Comparison of ENCODE assay signal across 9 mouse cellular contexts in genomic region chr11:50026521-50027090, GRCm38 (mm10). TPM values are rescaled to one million over a fixed set of nuclear protein-coding genes. Genes with fewer than 3 reads are reported as not detected.
A peak's percentile ranks its signal among the peaks of the same experiment; 100 is the strongest.
DNase-seq lines count a peak whose midpoint lies in the region; ATAC-seq lines count a peak whose summit lies in the region.
"Had no signal": no experiment of that assay in that cellular context is flagged by ENCODE, and none has a peak within 500 bp of the region (broad histone marks: within the 10 kb centered on the region; RNA-seq: fewer than 3 reads in every experiment).

No protein-coding gene starts in this region.

- H3K36me3 ChIP-seq in forebrain, embryonic 11.5 days (ENCODE audit: control insufficient read depth, insufficient read depth, low read length): no peaks in the 10 kb centered on the region
- H3K36me3 ChIP-seq in limb, embryonic 10.5 days: no peaks in the 10 kb centered on the region
- H3K36me3 ChIP-seq in midbrain, embryonic 16.5 days (ENCODE audit: control insufficient read depth, insufficient read depth, low read length): no peaks in the 10 kb centered on the region

- peak overlapping the region; percentile 98 for H3K9ac ChIP-seq in forebrain, embryonic 11.5 days (ENCODE audit: low read length)
- peak overlapping the region; percentile 99 for H3K9ac ChIP-seq in midbrain, embryonic 16.5 days (ENCODE audit: low read depth, low read length)

- peak overlapping the region; percentile 95 for H3K4me3 ChIP-seq in forebrain, embryonic 11.5 days (ENCODE audit: low read depth, low read length)
- H3K4me3 ChIP-seq in limb, embryonic 10.5 days: peak overlapping the region; percentile 98
- H3K4me3 ChIP-seq in midbrain, embryonic 16.5 days (ENCODE audit: low read depth, low read length): peak overlapping the region; percentile 93

- ATAC-seq in forebrain, embryonic 11.5 days (replicated peaks; ENCODE audit: low FRiP score): no peak
- ATAC-seq in midbrain, embryonic 16.5 days: no peak
- ATAC-seq in activated CD4-positive, CD25-positive, alpha-beta regulatory T cell, adult 4 months: no peak

- no peaks in the 10 kb centered on the region for H3K9me3 ChIP-seq in forebrain, embryonic 11.5 days (ENCODE audit: control insufficient read depth, low read length)
- no peaks in the 10 kb centered on the region for H3K9me3 ChIP-seq in limb, embryonic 10.5 days (replicated peaks)
- H3K9me3 ChIP-seq in midbrain, embryonic 16.5 days (replicated peaks; ENCODE audit: control insufficient read depth, low read length, poor library complexity, severe bottlenecking): no peaks in the 10 kb centered on the region

- WGBS in forebrain, embryonic 11.5 days: 33% methylated on average over 3 of the region's 3 CpGs
- WGBS in limb, embryonic 10.5 days: 63% methylated on average over 3 of the region's 3 CpGs
- 13% methylated on average over 3 of the region's 3 CpGs for WGBS in midbrain, embryonic 16.5 days

- H3K27ac ChIP-seq in forebrain, embryonic 11.5 days (ENCODE audit: low read depth, low read length): no peak overlapping the region
- H3K27ac ChIP-seq in limb, embryonic 10.5 days: peak overlapping the region; percentile 98
- peak overlapping the region; percentile 99; the same call in 1 of the 2 replicates for H3K27ac ChIP-seq in midbrain, embryonic 16.5 days (ENCODE audit: low read length)

- H3K4me2 ChIP-seq in forebrain, embryonic 11.5 days (ENCODE audit: low read depth, low read length, severe bottlenecking): peak overlapping the region; percentile 80
- H3K4me2 ChIP-seq in midbrain, embryonic 16.5 days (ENCODE audit: low read length): peak overlapping the region; percentile 92

- peak; percentile 7 to 30 for DNase-seq in heart, adult 9 months (ENCODE audit: low spot score in 2 of 2)
- DNase-seq in heart, postnatal 4 days: no peak
- DNase-seq in forebrain, embryonic 11.5 days (ENCODE audit: low spot score): no peak
- no peak for DNase-seq in limb, embryonic 10.5 days (ENCODE audit: low spot score)
- DNase-seq in retina, postnatal 1 day: no peak
- no peak for DNase-seq in frontal cortex, postnatal 36 days (ENCODE audit: low spot score in 2 of 2)

- H3K4me1 ChIP-seq in forebrain, embryonic 11.5 days (replicated peaks; ENCODE audit: control insufficient read depth, insufficient read depth, low read length): peaks cover 10% of the 10 kb centered on the region
- H3K4me1 ChIP-seq in limb, embryonic 10.5 days: peaks cover 29% of the 10 kb centered on the region
- peaks cover 35% of the 10 kb centered on the region for H3K4me1 ChIP-seq in midbrain, embryonic 16.5 days (ENCODE audit: control insufficient read depth, insufficient read depth, low read length)

- 0 out of 2 replicates have a peak, but pooled peaks cover 3% of the 10 kb centered on the region for H3K27me3 ChIP-seq in forebrain, embryonic 11.5 days (ENCODE audit: control insufficient read depth, insufficient read depth, low read length)
- peaks cover 18% of the 10 kb centered on the region for H3K27me3 ChIP-seq in limb, embryonic 10.5 days (ENCODE audit: low read depth, poor library complexity, severe bottlenecking)
- no peaks in the 10 kb centered on the region for H3K27me3 ChIP-seq in midbrain, embryonic 16.5 days (ENCODE audit: control insufficient read depth, insufficient read depth, low read depth, low read length)
- H3K27me3 ChIP-seq: CH12.LX had no signal

RNA-seq across cellular contexts. Expression of gene Rnf130, which starts 1.5 kb away (rescaled TPM):
- total RNA-seq in heart, postnatal 4 days (2021): 10 to 100 TPM; 39.1 to 45.1 TPM
- polyA plus RNA-seq in forebrain, embryonic 11.5 days (2014; fragmentation: Nextera tagmentation; extraction: Ambion mirVana): 92.3 and 92.5 TPM in 2 replicates
- polyA plus RNA-seq in limb, embryonic 10.5 days (2016; fragmentation: Nextera tagmentation; extraction: Ambion mirVana): 55.8 and 62.5 TPM in 2 replicates
- 51.4 and 60.4 TPM in 2 replicates for polyA plus RNA-seq in midbrain, embryonic 16.5 days (2015; fragmentation: Nextera tagmentation; extraction: Ambion mirVana)
- polyA plus RNA-seq in activated CD4-positive, CD25-positive, alpha-beta regulatory T cell, adult 4 months (2017; shearing (Covaris generic)): 1 to 10 TPM in 1 of 2 experiments, under 1 TPM in 1; 0.73 to 1.9 TPM
- total RNA-seq: CH12.LX had no signal

Comparison
In these comparisons a context has a peak if more than half of its experiments do, and no peak if none do; other contexts are left out.
1. DNase-seq: peak in heart, adult 9 months (2 of 2); none in heart, postnatal 4 days (single experiment), forebrain, embryonic 11.5 days (single experiment), limb, embryonic 10.5 days (single experiment), retina, postnatal 1 day (single experiment) and frontal cortex, postnatal 36 days (0 of 2).
2. RNA of gene Rnf130, which starts 1.5 kb away (polyA plus RNA-seq): 92.3 to 92.5 TPM in forebrain, embryonic 11.5 days, 55.8 to 62.5 TPM in limb, embryonic 10.5 days and 51.4 to 60.4 TPM in midbrain, embryonic 16.5 days; 0.73 to 1.9 TPM in activated CD4-positive, CD25-positive, alpha-beta regulatory T cell, adult 4 months; every median in the first group is over 10 times any median in the second.
3. Peak in every context shown above with its lines, with median percentiles within 50 percentile points of each other: H3K4me3 ChIP-seq.